Mouse (Mus musculus) heart, postnatal 25 days (tissue): ENCODE data around the gene Dnajb8. TPM values are rescaled to one million over a fixed set of nuclear protein-coding genes. Genes with fewer than 3 reads are reported as not detected.

Source experiments
- DNase-seq: peaks from one replicate; pipeline ENCODE4 v3.0.0; 2022; ENCODE audit warnings: low spot score
- intact Hi-C: fragments of 180-260 bp; cut with DNase I; formaldehyde crosslinking; loops from one replicate; pipeline ENCODE4 v1.15.1; 2025
- total RNA-seq, 2 experiments: library from RNA; stranded (reverse); gene quantifications; 2 replicates each; pipeline ENCODE4 v1.2.3; 2021

Dnajb8 gene
- total RNA-seq = not detected

- intact Hi-C loops = no loop called here
- no peak for DNase-seq
These were observed at the start of gene Dnajb8 for GRCm38 (mm10) chr6:88221968-88222367. Gene Dnajb8 (plus strand): TSS chr6:88222268.

GRCm38 (mm10) chr6:88174191-88174590 lies 47.9 kb upstream of the Dnajb8 start:
- intact Hi-C loops = no loop called here
- no peak for DNase-seq

- intact Hi-C loops = no loop called here
- DNase-seq = no peak
These were observed 47.4 kb upstream of the Dnajb8 start for GRCm38 (mm10) chr6:88174676-88175075.

GRCm38 (mm10) chr6:88184671-88185070 lies 37.4 kb upstream of the Dnajb8 start:
- intact Hi-C loops = loop anchor here (5.0 kb wide), 2 partner anchors 303 to 318 kb away; no protein-coding TSS in a partner anchor

GRCm38 (mm10) chr6:88188148-88188547 lies 33.9 kb upstream of the Dnajb8 start:
- intact Hi-C loops = loop anchor here (2.0 to 5.0 kb wide), 5 partner anchors 63 to 314 kb away; no protein-coding TSS in a partner anchor
- DNase-seq = no peak

More at GRCm38 (mm10) chr6:88184671-88185070, 37.4 kb upstream of the Dnajb8 start:
- no peak for DNase-seq

GRCm38 (mm10) chr6:88189312-88190042 lies 32.6 kb upstream of the Dnajb8 start:
- intact Hi-C loops = loop anchor here (1.0 to 5.0 kb wide), 6 partner anchors 53 to 313 kb away; no protein-coding TSS in a partner anchor
- DNase-seq = peak; percentile 61

GRCm38 (mm10) chr6:88190043-88190309 lies 32.1 kb upstream of the Dnajb8 start:
- no peak for DNase-seq
- intact Hi-C loops = no loop called here

GRCm38 (mm10) chr6:88190310-88191023 lies 31.6 kb upstream of the Dnajb8 start:
- intact Hi-C loops = no loop called here
- DNase-seq = no peak

GRCm38 (mm10) chr6:88191024-88191365 lies 31.1 kb upstream of the Dnajb8 start:
- DNase-seq = no peak
- intact Hi-C loops = no loop called here

GRCm38 (mm10) chr6:88191411-88192070 lies 30.5 kb upstream of the Dnajb8 start:
- intact Hi-C loops = no loop called here
- DNase-seq = no peak

- DNase-seq = no peak
- intact Hi-C loops = no loop called here
These were observed 29.3 kb upstream of the Dnajb8 start for GRCm38 (mm10) chr6:88192756-88193155.

GRCm38 (mm10) chr6:88193433-88194052 lies 28.5 kb upstream of the Dnajb8 start, which contains the start of gene Gata2:
Gene Gata2 (plus strand): TSS chr6:88193891.
- intact Hi-C loops = no loop called here
- no peak for DNase-seq

- no peak for DNase-seq
- intact Hi-C loops = no loop called here
These were observed 27.8 kb upstream of the Dnajb8 start for GRCm38 (mm10) chr6:88194053-88194977.

- DNase-seq = no peak
- intact Hi-C loops = no loop called here
These were observed 27.1 kb upstream of the Dnajb8 start for GRCm38 (mm10) chr6:88194978-88195325.

- no peak for DNase-seq
- intact Hi-C loops = no loop called here
These were observed 25.9 kb upstream of the Dnajb8 start for GRCm38 (mm10) chr6:88196054-88196732.

GRCm38 (mm10) chr6:88196733-88197312 lies 25.2 kb upstream of the Dnajb8 start:
- intact Hi-C loops = no loop called here
- DNase-seq = no peak

- DNase-seq = peak; percentile 52
- intact Hi-C loops = no loop called here
These were observed 24.6 kb upstream of the Dnajb8 start for GRCm38 (mm10) chr6:88197313-88198069.
